Mouse (Mus musculus): Measurements from ENCODE around the gene Mkln1.

- no peak for TF ChIP-seq GATA1 (IDR thresholded peaks at IDR 0.05; ENCODE audit: borderline replicate concordance, low read length)
- no peak for TF ChIP-seq FLI1 (IDR thresholded peaks at IDR 0.05; ENCODE audit: low read length)
These were observed 632 bp upstream of the Mkln1 start for GRCm38 (mm10) chr6:31397775-31398430.

All from megakaryocyte, embryonic 14.5 days (primary cell).